Mouse (Mus musculus): ENCODE results near the gene Rdh13. TPM values are rescaled to one million over a fixed set of nuclear protein-coding genes. Genes with fewer than 3 reads are reported as not detected.
"Not testable (repeated sequence)": the region's sequence is repeated elsewhere in the genome, so short reads cannot be mapped to it uniquely, and the experiment has no call there.

Rdh13 gene
- polyA plus RNA-seq, 1 experiment from 2014 or later, result 9.8 TPM

DNA sequence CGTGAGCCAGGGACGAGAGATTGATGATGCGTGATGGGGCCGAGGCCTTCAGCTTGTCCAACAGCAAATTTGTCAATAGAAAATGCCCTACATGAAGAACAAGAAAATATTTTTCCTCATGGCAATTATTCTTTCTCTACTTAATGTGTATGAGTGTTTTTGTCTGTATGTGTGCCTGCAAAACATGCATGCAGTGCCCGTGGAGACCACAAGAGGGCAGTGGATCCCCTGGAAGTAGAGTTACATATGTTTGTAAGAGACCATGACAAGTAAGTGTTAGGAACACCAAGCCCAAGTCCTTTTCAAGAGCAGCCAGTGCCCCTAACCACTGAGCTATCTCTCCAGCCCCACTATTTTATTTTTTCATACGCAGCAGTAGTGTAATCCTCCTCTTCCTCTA lies 13.9 kb downstream of the Rdh13 start:
- no peaks in the 10 kb centered on the region for H3K4me1 ChIP-seq
- ATAC-seq, result no peak
- no peak overlapping the region for H3K4me3 ChIP-seq
- no peak overlapping the region for H3K27ac ChIP-seq
- no peaks in the 10 kb centered on the region for H3K9me3 ChIP-seq (replicated peaks)
- H3K9ac ChIP-seq, result no peak overlapping the region
- 67% methylated on average over 6 of the region's 6 CpGs for WGBS (ENCODE audit: insufficient replicate concordance)
- H3K4me2 ChIP-seq, result no peak overlapping the region
- no peaks in the 10 kb centered on the region for H3K27me3 ChIP-seq (replicated peaks)
- H3K36me3 ChIP-seq, result peaks cover 82% of the 10 kb centered on the region

DNA sequence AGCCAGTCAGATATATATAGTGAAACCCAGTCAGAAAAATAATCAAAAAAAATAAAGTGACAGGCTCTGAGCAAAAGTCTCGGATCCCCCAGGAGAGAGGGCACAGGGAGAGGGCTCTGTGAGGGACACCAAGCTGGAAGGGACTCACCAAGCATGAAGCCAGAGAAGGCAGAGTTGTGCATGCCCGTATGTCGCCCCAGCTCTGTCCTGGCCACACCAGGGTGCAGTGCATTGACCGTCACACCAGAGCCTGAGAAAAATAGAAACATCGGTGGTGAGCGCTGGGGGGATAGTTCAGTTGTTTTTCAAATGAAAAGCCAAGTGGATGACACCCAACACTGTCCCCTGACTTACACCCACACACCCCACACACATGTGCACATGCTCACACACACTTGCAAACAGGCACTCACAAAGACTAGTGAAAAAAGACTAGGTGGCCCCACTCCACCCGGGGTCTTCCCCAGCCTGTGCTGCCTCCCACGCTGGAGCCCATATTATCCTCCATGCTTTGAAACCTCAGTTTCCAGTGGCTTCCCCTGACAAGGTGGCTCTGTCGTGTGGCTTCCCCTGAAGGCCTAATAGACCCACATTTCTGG lies 15.1 kb downstream of the Rdh13 start:
- no peaks in the 10 kb centered on the region for H3K4me1 ChIP-seq
- H3K4me3 ChIP-seq, result no peak overlapping the region
- H3K4me2 ChIP-seq, result no peak overlapping the region
- no peak overlapping the region for H3K27ac ChIP-seq
- H3K36me3 ChIP-seq, result peaks cover 82% of the 10 kb centered on the region
- no peaks in the 10 kb centered on the region for H3K27me3 ChIP-seq (replicated peaks)
- no peak overlapping the region for H3K9ac ChIP-seq
- no peaks in the 10 kb centered on the region for H3K9me3 ChIP-seq (replicated peaks)
- 80% methylated on average over 9 of the region's 9 CpGs for whole genome bisulfite sequencing (ENCODE audit: insufficient replicate concordance)
- ATAC-seq, result no peak

DNA sequence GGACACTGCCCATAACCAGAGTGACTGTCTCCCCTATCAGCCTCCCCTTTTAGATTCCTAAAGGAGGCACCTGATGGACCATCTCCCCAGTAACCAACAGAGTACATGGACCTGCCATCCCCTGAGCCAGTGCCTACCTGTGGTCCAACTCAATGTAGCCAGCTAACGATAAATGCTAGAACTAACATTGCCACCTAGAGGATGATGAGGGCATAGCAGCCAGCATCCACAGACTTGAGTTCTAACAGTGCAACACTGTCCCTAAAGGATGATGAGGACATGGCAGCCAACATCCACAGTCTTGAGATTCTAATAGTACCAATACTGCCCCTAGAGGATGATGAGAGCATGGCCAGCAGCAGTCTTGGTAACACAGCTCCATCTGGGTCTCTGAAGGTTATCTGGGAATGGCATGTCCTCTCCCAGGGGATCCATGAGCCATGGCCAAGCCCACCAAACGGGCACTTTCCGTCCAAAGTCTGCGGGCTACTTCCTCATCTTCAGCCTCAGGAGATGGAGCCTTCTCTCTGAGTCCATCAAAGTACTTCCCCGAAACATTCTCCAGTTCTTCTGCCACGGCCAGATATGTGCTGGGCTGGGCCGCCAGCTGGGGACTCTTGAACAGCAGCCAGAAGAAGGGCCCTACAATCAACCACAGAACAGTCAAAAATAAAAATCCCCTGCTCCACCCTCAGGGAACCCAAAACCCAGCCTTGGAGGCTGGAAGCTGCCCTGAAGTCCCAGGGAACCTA lies 18.1 kb downstream of the Rdh13 start:
- Histone ChIP-seq H3K9ac (no peak overlapping the region), H3K27me3 (replicated peaks) (no peaks in the 10 kb centered on the region), H3K4me1 (no peaks in the 10 kb centered on the region), H3K4me2 (no peak overlapping the region), H3K27ac (no peak overlapping the region), H3K36me3 (peaks cover 64% of the 10 kb centered on the region), H3K4me3 (no peak overlapping the region), H3K9me3 (replicated peaks) (no peaks in the 10 kb centered on the region)
- WGBS (ENCODE audit: insufficient replicate concordance), result 53% methylated on average over 7 of the region's 7 CpGs
- ATAC-seq, result peak; percentile 87

DNA sequence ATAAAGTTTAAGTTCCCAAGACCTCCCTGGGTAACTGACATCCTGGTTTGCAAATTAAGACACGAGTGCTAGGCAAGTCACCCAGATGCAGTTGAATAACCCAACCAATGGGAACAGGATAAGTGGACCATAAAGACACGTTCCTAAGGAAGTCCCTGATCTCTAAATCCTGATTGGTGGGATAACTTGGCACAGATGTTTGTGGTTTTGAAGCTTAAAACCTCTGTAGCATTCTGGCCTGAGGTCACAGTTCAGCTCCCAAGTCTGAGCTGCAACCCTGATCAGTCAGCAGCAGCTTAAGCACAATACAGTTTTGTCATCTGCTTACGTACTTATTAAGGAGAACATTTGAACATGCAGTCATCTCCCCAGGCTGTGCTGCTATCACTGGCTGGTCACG lies 25.2 kb downstream of the Rdh13 start:
- Histone ChIP-seq H3K36me3 (0 out of 2 replicates have a peak, but pooled peaks cover 10% of the 10 kb centered on the region), H3K27me3 (replicated peaks) (no peaks in the 10 kb centered on the region), H3K9me3 (replicated peaks) (no peaks in the 10 kb centered on the region), H3K9ac (no peak overlapping the region), H3K4me1 (no peaks in the 10 kb centered on the region), H3K27ac (no peak overlapping the region), H3K4me3 (no peak overlapping the region), H3K4me2 (no peak overlapping the region)
- no peak for ATAC-seq
- 37% methylated on average over 4 of the region's 4 CpGs for WGBS (ENCODE audit: insufficient replicate concordance)

DNA sequence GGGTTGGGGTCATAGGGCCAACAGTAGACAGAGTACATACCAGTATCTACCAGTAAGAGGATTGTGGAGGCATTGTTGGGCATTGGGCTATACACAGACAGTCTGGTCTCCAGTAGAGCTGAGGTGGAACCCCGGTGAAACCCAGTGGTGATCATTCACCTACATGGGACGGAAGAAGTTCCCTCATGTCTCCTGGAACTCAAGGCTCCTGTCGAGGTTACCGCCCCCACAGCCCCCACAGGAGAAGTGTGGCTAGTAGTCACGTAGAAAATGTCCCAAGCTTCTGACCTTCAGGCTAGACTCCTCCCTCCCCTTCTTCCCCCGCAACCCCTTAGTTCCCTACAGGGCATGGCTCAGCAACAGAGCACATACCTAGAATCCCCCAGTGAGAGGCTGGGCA lies 25.8 kb downstream of the Rdh13 start:
- H3K4me3 ChIP-seq, result no peak overlapping the region
- H3K27ac ChIP-seq, result no peak overlapping the region
- no peaks in the 10 kb centered on the region for H3K9me3 ChIP-seq (replicated peaks)
- H3K4me2 ChIP-seq, result no peak overlapping the region
- H3K36me3 ChIP-seq, result 0 out of 2 replicates have a peak, but pooled peaks cover 6% of the 10 kb centered on the region
- H3K27me3 ChIP-seq (replicated peaks), result no peaks in the 10 kb centered on the region
- 65% methylated on average over 6 of the region's 6 CpGs for WGBS (ENCODE audit: insufficient replicate concordance)
- H3K4me1 ChIP-seq, result no peaks in the 10 kb centered on the region
- H3K9ac ChIP-seq, result no peak overlapping the region
- ATAC-seq, result no peak

DNA sequence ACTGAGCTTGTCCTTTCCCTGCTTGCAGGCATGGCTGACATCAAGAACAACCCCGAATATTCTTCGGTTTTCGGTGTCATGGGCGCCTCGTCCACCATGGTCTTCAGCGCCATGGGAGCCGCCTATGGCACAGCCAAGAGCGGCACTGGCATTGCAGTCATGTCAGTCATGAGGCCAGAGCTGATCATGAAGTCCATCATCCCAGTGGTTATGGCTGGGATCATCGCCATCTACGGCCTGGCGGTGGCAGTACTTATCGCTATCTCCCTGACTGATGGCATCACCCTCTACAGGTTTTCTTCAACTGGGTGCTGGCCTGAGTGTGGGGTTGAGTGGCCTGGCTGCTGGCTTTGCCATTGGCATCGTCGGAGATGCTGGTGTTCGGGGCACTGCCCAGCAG lies 33.0 kb downstream of the Rdh13 start:
- H3K4me3 ChIP-seq; H3K4me1 ChIP-seq; H3K9me3 ChIP-seq (replicated peaks); H3K36me3 ChIP-seq; H3K4me2 ChIP-seq; H3K9ac ChIP-seq; H3K27me3 ChIP-seq (replicated peaks); ATAC-seq; H3K27ac ChIP-seq: not testable (repeated sequence)
- 83% methylated on average over 15 of the region's 15 CpGs for WGBS (ENCODE audit: insufficient replicate concordance)

DNA sequence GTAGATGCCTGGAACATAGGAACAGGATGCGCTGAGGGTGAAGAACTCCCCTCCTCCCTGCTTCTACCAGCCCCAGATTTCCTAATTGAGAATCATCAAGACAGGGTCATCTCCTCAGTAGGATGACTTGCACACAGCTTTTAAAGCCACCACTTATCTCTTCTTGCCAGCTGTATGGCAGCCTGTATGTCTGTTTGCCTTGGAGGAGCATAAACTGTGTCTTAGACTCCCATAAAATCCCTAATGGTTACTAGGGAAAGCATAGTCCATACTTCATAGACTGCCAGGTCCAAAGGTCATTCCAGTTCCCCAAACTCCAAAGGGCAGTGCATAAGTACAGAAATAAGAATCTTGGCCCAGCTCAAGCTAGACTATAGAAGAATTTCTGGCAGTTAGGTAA lies 47.7 kb downstream of the Rdh13 start, which contains the start of gene Gp6:
Gp6 (minus strand) TSS at position 15 of the 400 bp plus-strand sequence.
- Histone ChIP-seq H3K4me3 (no peak within 1 kb of the TSS), H3K9ac (no peak within 1 kb of the TSS), H3K27ac (no peak within 1 kb of the TSS), H3K4me1 (no peaks in the 10 kb centered on the region), H3K4me2 (no peak within 1 kb of the TSS), H3K9me3 (replicated peaks) (no peaks in the 10 kb centered on the region), H3K36me3 (no peaks in the 10 kb centered on the region), H3K27me3 (replicated peaks) (no peaks in the 10 kb centered on the region)
- ATAC-seq, result no peak
- 61% methylated on average over 1 of the region's 1 CpGs for WGBS (ENCODE audit: insufficient replicate concordance)

Small RNA genes lying within 50 kb of the gene (microRNA-seq; reads per million reads assigned to microRNA genes)
- not detected for gene Gm24605
- not detected for gene Gm24752
- gene Gm25349, result not detected

Other genes with a start within 250 kb of the Rdh13 start
- gene Lilra5, start 207.9 kb downstream of the Rdh13 start, polyA plus RNA-seq (2016; fragmentation: Nextera tagmentation; extraction: Ambion mirVana), result 0.10 and 0.14 TPM in 2 replicates
- not detected in 2 replicates for gene Ncr1, start 107.9 kb downstream of the Rdh13 start, polyA plus RNA-seq (2016; fragmentation: Nextera tagmentation; extraction: Ambion mirVana)
- gene Gp6, start 47.9 kb downstream of the Rdh13 start, polyA plus RNA-seq (2016; fragmentation: Nextera tagmentation; extraction: Ambion mirVana), result 5.0 and 5.5 TPM in 2 replicates
- gene Eps8l1, start 15.0 kb upstream of the Rdh13 start, polyA plus RNA-seq (2016; fragmentation: Nextera tagmentation; extraction: Ambion mirVana), result 1.3 and 2.1 TPM in 2 replicates
- gene Ppp1r12c, start 56.0 kb upstream of the Rdh13 start, polyA plus RNA-seq (2016; fragmentation: Nextera tagmentation; extraction: Ambion mirVana), result 41.1 and 42.9 TPM in 2 replicates
- gene Tnnt1, start 70.7 kb upstream of the Rdh13 start, polyA plus RNA-seq (2016; fragmentation: Nextera tagmentation; extraction: Ambion mirVana), result 13.7 and 17.9 TPM in 2 replicates
- gene Tnni3, start 78.6 kb upstream of the Rdh13 start, polyA plus RNA-seq (2016; fragmentation: Nextera tagmentation; extraction: Ambion mirVana), result 1.7 and 1.8 TPM in 2 replicates
- gene Dnaaf3, start 86.8 kb upstream of the Rdh13 start, polyA plus RNA-seq (2016; fragmentation: Nextera tagmentation; extraction: Ambion mirVana), result 0.24 and 0.26 TPM in 2 replicates
- 0.84 and 1.3 TPM in 2 replicates for gene Syt5, start 101.9 kb upstream of the Rdh13 start, polyA plus RNA-seq (2016; fragmentation: Nextera tagmentation; extraction: Ambion mirVana)
- not detected in 2 replicates for gene Ptprh, start 158.4 kb upstream of the Rdh13 start, polyA plus RNA-seq (2016; fragmentation: Nextera tagmentation; extraction: Ambion mirVana)
- 25.7 and 26.1 TPM in 2 replicates for gene Tmem86b, start 185.8 kb upstream of the Rdh13 start, polyA plus RNA-seq (2016; fragmentation: Nextera tagmentation; extraction: Ambion mirVana)
- 12.0 and 12.7 TPM in 2 replicates for gene Ppp6r1, start 213.4 kb upstream of the Rdh13 start, polyA plus RNA-seq (2016; fragmentation: Nextera tagmentation; extraction: Ambion mirVana)
- 90.8 and 95.6 TPM in 2 replicates for gene Hspbp1, start 239.4 kb upstream of the Rdh13 start, polyA plus RNA-seq (2016; fragmentation: Nextera tagmentation; extraction: Ambion mirVana)
- gene Brsk1, start 245.0 kb upstream of the Rdh13 start, polyA plus RNA-seq (2016; fragmentation: Nextera tagmentation; extraction: Ambion mirVana), result 0.19 and 0.29 TPM in 2 replicates